Mouse (Mus musculus) liver, embryonic 15.5 days (tissue): ENCODE results near the gene Rnd3. TPM values are rescaled to one million over a fixed set of nuclear protein-coding genes. Genes with fewer than 3 reads are reported as not detected.
A peak's percentile ranks its signal among the peaks of the same experiment; 100 is the strongest.

ENCODE experiments used
- ATAC-seq: fragments of 200-750 bp; cut with Nextera tagmentation; 2 replicates; pipeline ENCODE4 v1.8.0; 2017; ENCODE audit warnings: moderate number of reproducible peaks, mild to moderate bottlenecking, moderate library complexity; ENCODE audit not compliant: insufficient read depth
- H3K27ac ChIP-seq: fragments of 300-500 bp; sonication (generic); replicated peaks from 2 replicates; pipeline ENCODE4 v1.5.1; 2015; ENCODE audit warnings: mild to moderate bottlenecking, inconsistent platforms
- H3K27me3 ChIP-seq: fragments of 300-500 bp; sonication (generic); 2 replicates; pipeline ENCODE4 v1.6.1; 2015; ENCODE audit warnings: mild to moderate bottlenecking, inconsistent platforms
- H3K36me3 ChIP-seq: fragments of 300-500 bp; sonication (generic); replicated peaks from 2 replicates; pipeline ENCODE4 v1.6.1; 2015; ENCODE audit warnings: moderate library complexity, mild to moderate bottlenecking, inconsistent platforms
- H3K4me1 ChIP-seq: fragments of 300-500 bp; sonication (generic); replicated peaks from 2 replicates; pipeline ENCODE4 v1.6.1; 2015; ENCODE audit warnings: inconsistent platforms
- H3K4me2 ChIP-seq: fragments of 300-500 bp; sonication (generic); 2 replicates; pipeline ENCODE4 v1.6.1; 2015; ENCODE audit warnings: moderate library complexity, mild to moderate bottlenecking, inconsistent platforms
- H3K4me3 ChIP-seq: fragments of 300-500 bp; sonication (generic); replicated peaks from 2 replicates; pipeline ENCODE4 v1.5.1; 2015; ENCODE audit warnings: mild to moderate bottlenecking, inconsistent platforms
- H3K9ac ChIP-seq: fragments of 300-500 bp; sonication (generic); 2 replicates; pipeline ENCODE4 v1.6.1; 2015; ENCODE audit warnings: moderate library complexity, mild to moderate bottlenecking, inconsistent platforms
- H3K9me3 ChIP-seq: fragments of 300-500 bp; sonication (generic); replicated peaks from 2 replicates; pipeline ENCODE4 v1.6.1; 2016; ENCODE audit warnings: inconsistent platforms
- WGBS: fragments of 180-500 bp; shearing (Covaris S2); methylation state at CpG from one replicate; pipeline ENCODE4 v1.1.7; 2015; ENCODE audit warnings: mixed read lengths; ENCODE audit not compliant: insufficient replicate concordance; 5-methylcytosine and 5-hydroxymethylcytosine counted together
- polyA plus RNA-seq: library from polyadenylated mRNA; unstranded; fragments of >200 nt; fragmentation: Nextera tagmentation; extraction: Ambion mirVana; gene quantifications from 2 replicates; pipeline ENCODE4 v1.2.1, GENCODE M21; 2015

Rnd3 gene
- polyA plus RNA-seq, 1 experiment from 2014 or later: 12.9 TPM

- Histone ChIP-seq H3K4me3 (peak overlapping the region; percentile 61), H3K27ac (peak overlapping the region; percentile 59), H3K9me3 (no peaks in the 10 kb centered on the region), H3K4me1 (no peaks in the 10 kb centered on the region; the same call in 1 of the 2 replicates), H3K4me2 (peak overlapping the region; percentile 56), H3K36me3 (no peaks in the 10 kb centered on the region), H3K9ac (peak overlapping the region; percentile 53; the same call in 1 of the 2 replicates), H3K27me3 (peaks cover 34% of the 10 kb centered on the region)
- WGBS: 0% methylated on average over 18 of the region's 18 CpGs
- peak; percentile 35; the same call in 1 of the 2 replicates for ATAC-seq
Measured at GRCm38 (mm10) chr2:51146871-51147317, 2.0 kb downstream of the Rnd3 start.

DNA sequence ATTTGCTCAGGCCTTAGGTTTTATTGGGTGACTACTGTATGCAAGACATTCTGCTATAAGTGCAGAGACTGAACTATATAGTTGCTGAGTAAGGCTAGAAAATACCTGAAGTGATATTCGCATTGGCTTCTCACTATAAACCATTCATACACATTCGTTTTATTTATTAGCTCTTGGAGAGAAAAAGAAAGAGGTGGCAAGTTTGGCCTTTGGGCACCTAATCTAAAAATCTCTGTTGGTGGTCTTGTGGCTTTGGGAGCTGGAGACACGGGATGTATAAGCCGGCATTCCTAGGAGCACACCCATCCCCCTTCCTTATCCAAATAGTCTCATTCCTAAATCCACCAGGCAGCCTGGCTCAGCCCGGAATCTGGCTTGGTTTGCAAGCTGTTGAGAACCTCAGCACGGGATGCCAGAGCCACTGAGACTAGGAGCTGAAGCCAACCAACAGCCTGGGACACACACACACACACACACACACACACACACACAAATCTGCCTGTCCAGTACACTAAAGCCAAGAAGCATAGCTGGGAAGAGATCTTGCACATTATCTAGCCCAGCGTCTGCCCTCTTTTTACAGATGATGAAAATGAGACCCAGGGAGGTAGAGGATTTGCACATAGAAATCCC is 3.0 kb downstream of the Rnd3 start:
- WGBS: 31% methylated on average over 7 of the region's 7 CpGs
- ATAC-seq: no peak
- Histone ChIP-seq H3K9ac (no peak overlapping the region), H3K9me3 (no peaks in the 10 kb centered on the region), H3K4me2 (peak overlapping the region; percentile 56), H3K36me3 (no peaks in the 10 kb centered on the region), H3K4me3 (peak overlapping the region; percentile 61), H3K27me3 (peaks cover 34% of the 10 kb centered on the region), H3K27ac (no peak overlapping the region), H3K4me1 (no peaks in the 10 kb centered on the region; the same call in 1 of the 2 replicates)

DNA sequence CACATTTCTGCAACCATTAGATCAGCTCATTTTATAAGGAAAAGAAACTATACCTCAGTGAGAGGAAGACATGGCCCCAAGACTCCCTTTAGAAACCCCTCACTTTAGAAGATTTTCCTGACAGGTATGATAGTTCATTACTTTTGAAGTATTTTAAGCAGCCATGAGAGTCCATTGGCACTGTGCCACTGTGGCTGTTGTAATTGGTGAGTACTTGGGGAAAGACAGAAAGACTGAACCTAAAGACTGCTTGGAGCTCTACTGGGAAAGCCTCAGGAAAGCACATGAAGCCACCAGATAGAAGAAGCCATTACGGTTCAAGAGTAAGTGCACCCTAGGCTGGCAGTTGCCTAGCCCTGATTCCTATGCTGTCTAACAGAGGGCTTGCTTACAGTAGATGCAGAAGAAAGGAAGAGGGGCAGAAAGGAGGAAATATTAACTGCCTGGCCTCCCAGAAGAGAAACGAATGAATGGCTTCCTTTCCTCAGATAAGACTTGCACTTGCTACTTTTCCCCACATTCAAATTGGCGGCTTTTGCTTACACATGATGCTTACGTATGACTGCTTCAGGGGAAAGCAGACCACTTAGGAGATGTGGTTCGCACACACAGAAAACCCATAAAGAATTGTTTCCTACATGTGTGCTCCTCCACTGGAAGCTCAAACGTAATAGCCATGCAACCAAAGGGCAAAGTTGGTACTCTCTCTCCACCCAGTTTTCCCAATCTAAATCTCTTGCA is 4.4 kb downstream of the Rnd3 start:
- H3K4me3 ChIP-seq: no peak overlapping the region
- H3K27me3 ChIP-seq: peaks cover 34% of the 10 kb centered on the region
- no peaks in the 10 kb centered on the region for H3K36me3 ChIP-seq
- H3K4me2 ChIP-seq: peak overlapping the region; percentile 29
- H3K27ac ChIP-seq: no peak overlapping the region
- H3K9ac ChIP-seq: no peak overlapping the region
- H3K9me3 ChIP-seq: no peaks in the 10 kb centered on the region
- H3K4me1 ChIP-seq: no peaks in the 10 kb centered on the region; the same call in 1 of the 2 replicates
- no peak for ATAC-seq
- 24% methylated on average over 6 of the region's 6 CpGs for WGBS

- Histone ChIP-seq H3K36me3 (no peaks in the 10 kb centered on the region), H3K27ac (no peak overlapping the region; the same call in 1 of the 2 replicates), H3K4me1 (peaks cover 4% of the 10 kb centered on the region; the same call in 1 of the 2 replicates), H3K4me2 (no peak overlapping the region), H3K9me3 (no peaks in the 10 kb centered on the region), H3K9ac (no peak overlapping the region), H3K27me3 (peaks cover 16% of the 10 kb centered on the region), H3K4me3 (no peak overlapping the region)
- WGBS: 31% methylated on average over 1 of the region's 1 CpGs
- ATAC-seq: no peak
Measured at GRCm38 (mm10) chr2:51142422-51142821, 6.5 kb downstream of the Rnd3 start.

DNA sequence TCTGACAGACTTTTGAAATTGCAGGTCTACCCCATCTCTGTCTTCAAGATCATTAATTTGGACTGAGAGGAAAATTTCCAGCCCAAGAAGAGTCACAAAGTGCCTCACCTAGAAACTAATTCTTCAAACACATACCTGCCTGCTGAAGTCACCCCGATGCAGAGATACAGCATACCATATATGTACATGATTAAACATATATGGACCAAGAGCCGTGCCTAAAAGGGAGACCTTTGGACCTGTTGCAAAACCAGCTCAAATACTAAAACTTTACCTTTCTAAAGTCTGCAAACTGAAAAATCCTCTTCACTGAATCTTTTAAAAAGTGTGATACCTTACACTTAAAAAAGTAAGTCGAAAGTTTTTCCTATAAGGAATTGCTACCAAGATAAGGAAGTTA is 7.6 kb downstream of the Rnd3 start:
- no peak overlapping the region for H3K9ac ChIP-seq
- H3K4me2 ChIP-seq: peak overlapping the region; percentile 38
- no peaks in the 10 kb centered on the region for H3K9me3 ChIP-seq
- no peak for ATAC-seq
- no peak overlapping the region for H3K4me3 ChIP-seq
- WGBS: 42% methylated on average over 3 of the region's 3 CpGs
- peaks cover 5% of the 10 kb centered on the region for H3K27me3 ChIP-seq
- 0 out of 2 replicates have a peak, but pooled peaks cover under 1% of the 10 kb centered on the region for H3K36me3 ChIP-seq
- peaks cover 4% of the 10 kb centered on the region; the same call in 1 of the 2 replicates for H3K4me1 ChIP-seq
- H3K27ac ChIP-seq: peak overlapping the region; percentile 31

DNA sequence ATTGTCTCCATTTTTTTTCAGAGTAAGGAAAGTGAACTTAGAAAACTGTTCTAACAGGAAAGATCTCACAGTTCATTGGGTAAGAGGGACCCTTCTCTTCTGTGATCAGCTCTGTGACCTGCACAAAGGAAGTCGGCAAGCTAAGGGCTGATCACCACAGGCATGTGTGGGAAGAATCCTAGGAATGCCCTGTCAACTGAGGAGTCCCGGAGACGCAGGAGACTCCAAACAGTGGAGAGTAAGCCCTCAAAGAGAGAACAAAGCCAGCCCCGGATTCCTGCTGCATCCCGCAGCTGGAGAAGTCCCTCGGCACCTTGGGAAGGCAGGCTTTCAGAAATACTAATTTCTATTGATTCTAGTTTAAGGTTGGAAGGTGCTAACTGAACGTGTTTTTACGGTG is 8.4 kb downstream of the Rnd3 start:
- H3K27me3 ChIP-seq: no peaks in the 10 kb centered on the region
- H3K9me3 ChIP-seq: no peaks in the 10 kb centered on the region
- ATAC-seq: no peak
- H3K4me3 ChIP-seq: no peak overlapping the region
- H3K4me2 ChIP-seq: peak overlapping the region; percentile 38
- 0 out of 2 replicates have a peak, but pooled peaks cover 4% of the 10 kb centered on the region for H3K36me3 ChIP-seq
- H3K27ac ChIP-seq: peak overlapping the region; percentile 31
- 26% methylated on average over 8 of the region's 8 CpGs for WGBS
- peaks cover 4% of the 10 kb centered on the region; the same call in 1 of the 2 replicates for H3K4me1 ChIP-seq
- H3K9ac ChIP-seq: no peak overlapping the region

- Histone ChIP-seq H3K4me2 (peak overlapping the region; percentile 38; the same call in 1 of the 2 replicates), H3K4me3 (no peak overlapping the region), H3K36me3 (0 out of 2 replicates have a peak, but pooled peaks cover 4% of the 10 kb centered on the region), H3K4me1 (peaks cover 4% of the 10 kb centered on the region; the same call in 1 of the 2 replicates), H3K27ac (peak overlapping the region; percentile 31; the same call in 1 of the 2 replicates), H3K9ac (no peak overlapping the region), H3K9me3 (no peaks in the 10 kb centered on the region), H3K27me3 (no peaks in the 10 kb centered on the region)
- ATAC-seq: no peak
- WGBS: 30% methylated on average over 6 of the region's 6 CpGs
Measured at GRCm38 (mm10) chr2:51139912-51140446, 8.9 kb downstream of the Rnd3 start.

DNA sequence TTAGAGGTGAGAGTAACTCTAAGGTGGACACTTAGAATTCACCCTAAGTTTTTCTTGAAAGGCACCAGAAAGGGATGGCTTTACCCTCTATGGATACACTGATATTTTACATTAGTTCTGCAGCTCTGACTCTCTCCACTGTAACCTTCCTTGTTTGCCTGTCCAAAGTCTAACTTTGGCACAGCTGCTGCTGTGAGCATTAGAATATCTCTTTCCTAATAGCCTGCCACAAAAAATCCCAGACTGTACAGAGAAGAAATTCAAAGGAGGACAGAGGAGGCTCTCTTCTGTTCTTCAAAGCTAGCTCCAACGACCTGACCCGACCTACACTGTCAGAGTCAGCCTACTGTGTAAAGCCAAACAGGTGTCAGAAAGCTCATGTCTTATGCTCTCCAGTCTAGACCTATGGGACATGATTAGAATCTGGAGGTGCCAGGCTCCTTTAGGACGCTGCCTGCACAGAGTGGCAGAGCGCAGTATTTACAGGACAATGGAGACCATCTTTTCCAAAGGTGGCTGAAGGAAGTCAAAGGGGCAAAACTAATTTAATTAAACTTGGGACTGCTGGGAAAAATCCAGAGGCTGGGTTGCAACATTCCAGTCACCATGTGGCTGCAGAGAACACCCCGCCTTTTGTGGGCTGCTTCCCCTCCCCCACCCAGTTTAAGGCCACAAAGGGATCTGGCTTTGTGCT is 9.5 kb downstream of the Rnd3 start:
- peaks cover 4% of the 10 kb centered on the region; the same call in 1 of the 2 replicates for H3K4me1 ChIP-seq
- ATAC-seq: peak; percentile 69
- 45% methylated on average over 5 of the region's 5 CpGs for WGBS

GRCm38 (mm10) chr2:51137726-51138125 is 11.2 kb downstream of the Rnd3 start:
- H3K9me3 ChIP-seq: no peaks in the 10 kb centered on the region
- 31% methylated on average over 4 of the region's 4 CpGs for WGBS
- peak; percentile 40; the same call in 1 of the 2 replicates for ATAC-seq
- no peak overlapping the region; the same call in 1 of the 2 replicates for H3K4me2 ChIP-seq
- H3K27ac ChIP-seq: no peak overlapping the region
- peaks cover 10% of the 10 kb centered on the region; the same call in 1 of the 2 replicates for H3K36me3 ChIP-seq
- H3K9ac ChIP-seq: no peak overlapping the region
- H3K4me1 ChIP-seq: peaks cover 4% of the 10 kb centered on the region; the same call in 1 of the 2 replicates
- H3K27me3 ChIP-seq: no peaks in the 10 kb centered on the region
- no peak overlapping the region for H3K4me3 ChIP-seq

More for the DNA sequence above, 9.5 kb downstream of the Rnd3 start:
- Histone ChIP-seq H3K27me3 (no peaks in the 10 kb centered on the region), H3K9ac (no peak overlapping the region; the same call in 1 of the 2 replicates), H3K36me3 (0 out of 2 replicates have a peak, but pooled peaks cover 4% of the 10 kb centered on the region), H3K9me3 (no peaks in the 10 kb centered on the region), H3K4me3 (no peak overlapping the region), H3K4me2 (peak overlapping the region; percentile 37), H3K27ac (peak overlapping the region; percentile 73)

DNA sequence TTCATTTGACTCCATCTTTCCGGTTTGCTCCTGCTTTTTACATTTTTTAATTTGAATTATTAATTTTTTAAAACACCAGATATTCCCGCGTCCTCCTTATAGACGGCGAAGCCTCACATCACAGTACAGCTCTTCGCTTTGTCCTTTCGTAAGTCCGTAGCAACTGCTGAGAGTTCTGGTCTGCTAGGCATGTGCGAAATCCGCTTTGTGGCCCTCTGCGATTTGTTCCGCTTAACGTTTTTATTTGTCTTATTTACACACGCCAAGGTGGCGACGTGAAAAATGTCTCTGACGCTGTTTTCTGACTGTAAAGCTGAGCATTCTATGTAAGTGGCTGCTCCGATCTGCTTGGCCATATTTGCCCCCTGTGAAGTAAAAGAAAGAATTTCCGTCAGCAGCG is 16.7 kb downstream of the Rnd3 start:
- Histone ChIP-seq H3K27me3 (no peaks in the 10 kb centered on the region), H3K36me3 (peaks cover 26% of the 10 kb centered on the region), H3K4me3 (no peak overlapping the region), H3K9ac (no peak overlapping the region), H3K4me2 (no peak overlapping the region), H3K9me3 (no peaks in the 10 kb centered on the region), H3K4me1 (no peaks in the 10 kb centered on the region), H3K27ac (no peak overlapping the region)
- ATAC-seq: no peak
- 80% methylated on average over 20 of the region's 20 CpGs for WGBS
